Mouse (Mus musculus): ENCODE measurements at regions not wholly inside any gene's neighbourhood (a gene's known extent, or its start where the extent isn't known, plus 50 kb on each side); places are given as distances from the start of the nearest gene placed in this dataset.

GRCm38 (mm10) chr13:69867296-69868065 lies 65.3 kb downstream of the Med10 start:
- 85% methylated on average over 15 of the region's 15 CpGs for WGBS

DNA sequence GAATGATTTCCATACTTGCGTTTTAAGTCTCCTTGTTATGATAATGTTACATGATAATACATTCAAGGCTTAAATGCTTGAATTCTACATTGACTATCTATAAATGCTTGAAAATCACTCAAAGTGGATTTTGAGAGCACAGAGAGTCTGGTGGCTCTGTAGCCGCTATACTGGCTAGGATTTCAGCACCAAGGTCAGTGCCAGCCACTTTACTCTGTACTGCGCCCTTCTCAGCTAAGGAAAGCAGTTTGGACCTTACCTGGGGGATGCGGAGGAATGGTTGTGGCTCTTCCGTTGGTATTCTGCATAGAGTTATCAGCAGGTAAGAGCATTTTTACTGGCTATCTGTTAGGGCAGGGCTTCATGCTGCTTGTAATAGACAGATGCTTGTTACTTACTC lies 94.3 kb downstream of the Med10 start:
- WGBS, result 21% methylated on average over 5 of the region's 5 CpGs

More at GRCm38 (mm10) chr13:69867296-69868065, 65.3 kb downstream of the Med10 start:
- Histone ChIP-seq H3K4me3 (no peak overlapping the region), H3K4me1 (no peaks in the 10 kb centered on the region), H3K9ac (no peak overlapping the region), H3K27ac (no peak overlapping the region), H3K9me3 (no peaks in the 10 kb centered on the region), H3K4me2 (replicated peaks) (no peak overlapping the region), H3K27me3 (no peaks in the 10 kb centered on the region), H3K36me3 (no peaks in the 10 kb centered on the region)
- ATAC-seq (ENCODE audit: low FRiP score, low read depth), result no peak

GRCm38 (mm10) chr13:69901139-69901538 lies 98.9 kb downstream of the Med10 start:
- Histone ChIP-seq H3K27ac (no peak overlapping the region), H3K9ac (no peak overlapping the region), H3K36me3 (no peaks in the 10 kb centered on the region), H3K4me3 (no peak overlapping the region), H3K27me3 (no peaks in the 10 kb centered on the region), H3K9me3 (no peaks in the 10 kb centered on the region), H3K4me2 (replicated peaks) (no peak overlapping the region), H3K4me1 (no peaks in the 10 kb centered on the region)
- ATAC-seq (ENCODE audit: low FRiP score, low read depth), result no peak

More for the DNA sequence above, 94.3 kb downstream of the Med10 start:
- Histone ChIP-seq H3K9me3 (no peaks in the 10 kb centered on the region), H3K4me2 (replicated peaks) (no peak overlapping the region), H3K27me3 (no peaks in the 10 kb centered on the region), H3K4me3 (no peak overlapping the region), H3K36me3 (no peaks in the 10 kb centered on the region), H3K27ac (no peak overlapping the region), H3K4me1 (no peaks in the 10 kb centered on the region), H3K9ac (no peak overlapping the region)
- ATAC-seq (ENCODE audit: low FRiP score, low read depth), result no peak

DNA sequence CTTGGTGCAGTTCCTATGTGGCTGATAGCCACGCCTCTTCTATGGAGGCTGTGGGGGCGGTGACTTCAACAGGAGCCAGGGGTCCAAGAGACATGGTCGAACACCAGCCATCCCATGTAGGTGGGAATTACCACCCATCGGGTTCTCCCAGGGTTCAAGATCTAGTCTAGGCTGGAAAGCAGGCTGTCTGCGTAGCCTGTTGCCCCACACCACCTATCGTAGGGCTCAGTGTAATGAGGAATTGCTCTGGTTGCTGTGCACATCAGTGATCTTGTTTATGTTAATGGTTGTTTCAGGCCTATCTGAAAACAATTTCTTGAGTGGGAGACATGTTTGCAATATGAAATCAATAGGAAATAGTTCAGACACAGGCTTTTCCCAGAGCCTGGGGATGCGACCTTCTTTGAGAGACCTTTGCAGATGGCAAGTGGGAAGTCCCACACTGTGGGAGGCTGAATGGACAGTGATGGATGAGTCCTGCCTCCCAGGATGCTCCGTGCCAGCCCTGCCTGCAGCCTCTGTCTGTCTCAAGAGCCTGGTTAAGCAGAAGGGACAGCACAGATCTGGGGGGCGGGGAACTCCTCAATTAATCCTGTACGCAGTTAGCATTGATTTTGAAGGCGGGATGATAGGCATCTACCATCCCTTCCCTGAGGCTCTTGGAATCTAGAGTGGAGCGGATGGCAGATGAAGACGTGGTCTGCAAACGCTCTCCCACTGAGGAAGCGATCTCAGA lies 104.8 kb downstream of the Med10 start:
- Histone ChIP-seq H3K27ac (no peak overlapping the region), H3K4me1 (no peaks in the 10 kb centered on the region), H3K4me3 (no peak overlapping the region), H3K36me3 (no peaks in the 10 kb centered on the region), H3K27me3 (no peaks in the 10 kb centered on the region), H3K9me3 (no peaks in the 10 kb centered on the region), H3K9ac (no peak overlapping the region), H3K4me2 (replicated peaks) (no peak overlapping the region)
- 62% methylated on average over 15 of the region's 15 CpGs for WGBS
- ATAC-seq (ENCODE audit: low FRiP score, low read depth), result no peak

DNA sequence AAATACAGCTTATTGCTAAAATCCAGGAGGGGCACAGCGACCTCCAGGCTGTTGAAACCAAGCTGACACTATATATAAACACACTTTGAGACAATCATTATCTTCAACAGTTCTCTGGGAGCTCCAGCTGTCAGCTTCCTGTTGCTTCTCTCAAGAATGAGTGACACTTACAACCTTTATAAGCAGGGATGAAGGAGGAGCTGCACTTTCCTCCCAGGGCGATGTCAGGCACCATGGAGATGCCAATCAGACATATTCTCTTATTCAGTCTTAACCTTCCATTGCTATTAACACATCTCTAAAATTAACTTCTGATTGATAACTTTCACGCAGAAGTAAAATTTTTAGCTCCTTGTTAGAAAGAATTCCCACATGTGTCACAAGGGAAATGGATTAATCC lies 113.6 kb downstream of the Med10 start:
- Histone ChIP-seq H3K9me3 (no peaks in the 10 kb centered on the region), H3K9ac (no peak overlapping the region), H3K4me3 (no peak overlapping the region), H3K4me1 (no peaks in the 10 kb centered on the region), H3K27me3 (no peaks in the 10 kb centered on the region), H3K27ac (no peak overlapping the region), H3K4me2 (replicated peaks) (no peak overlapping the region), H3K36me3 (no peaks in the 10 kb centered on the region)
- no peak for ATAC-seq (ENCODE audit: low FRiP score, low read depth)
- 83% methylated on average over 3 of the region's 3 CpGs for WGBS

- Histone ChIP-seq H3K9ac (no peak overlapping the region), H3K9me3 (no peaks in the 10 kb centered on the region), H3K27ac (no peak overlapping the region), H3K4me2 (replicated peaks) (no peak overlapping the region), H3K4me3 (no peak overlapping the region), H3K36me3 (no peaks in the 10 kb centered on the region), H3K27me3 (no peaks in the 10 kb centered on the region), H3K4me1 (no peaks in the 10 kb centered on the region)
- WGBS, result 72% methylated on average over 9 of the region's 9 CpGs
- ATAC-seq (ENCODE audit: low FRiP score, low read depth), result no peak
Observed at GRCm38 (mm10) chr13:69932695-69933550, 130.7 kb downstream of the Med10 start.

DNA sequence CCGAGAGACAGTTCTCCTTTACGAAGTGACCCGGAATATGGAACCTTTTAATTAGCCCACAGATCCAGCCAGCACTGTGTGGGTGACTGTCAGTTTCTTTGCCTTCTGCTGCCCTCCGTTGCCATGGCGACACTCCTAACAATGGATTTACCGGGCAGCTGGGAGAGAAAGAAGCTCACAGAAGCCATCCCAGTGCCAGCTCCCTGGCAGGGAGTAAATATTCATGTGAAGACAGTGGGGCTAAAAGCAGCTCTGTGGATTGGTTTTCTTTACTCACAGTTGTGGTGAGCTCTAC lies 131.3 kb downstream of the Med10 start:
- H3K4me1 ChIP-seq, result no peaks in the 10 kb centered on the region
- no peaks in the 10 kb centered on the region for H3K36me3 ChIP-seq
- no peak overlapping the region for H3K9ac ChIP-seq
- no peak overlapping the region for H3K4me2 ChIP-seq (replicated peaks)
- H3K9me3 ChIP-seq, result no peaks in the 10 kb centered on the region
- H3K27ac ChIP-seq, result no peak overlapping the region
- no peaks in the 10 kb centered on the region for H3K27me3 ChIP-seq
- H3K4me3 ChIP-seq, result no peak overlapping the region
- WGBS, result 62% methylated on average over 6 of the region's 6 CpGs
- no peak for ATAC-seq (ENCODE audit: low FRiP score, low read depth)

DNA sequence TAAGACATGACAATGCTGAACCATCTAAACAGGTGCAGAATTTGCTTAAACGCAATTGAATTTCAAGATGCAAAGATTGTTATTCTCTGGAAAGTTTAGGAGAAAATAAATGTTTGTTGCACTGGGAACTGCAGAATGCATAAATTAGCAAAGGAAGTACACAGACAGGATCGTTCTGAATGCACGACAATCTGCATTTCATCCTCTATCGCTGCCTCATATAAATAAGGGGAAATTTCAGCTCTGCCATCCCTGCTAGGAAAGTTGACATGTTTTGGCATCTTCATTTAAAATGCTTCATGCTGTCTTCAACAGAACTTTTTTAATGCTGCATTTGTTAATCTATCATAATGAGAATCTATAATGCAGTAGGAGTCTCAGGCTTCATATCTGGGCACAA lies 137.6 kb downstream of the Med10 start:
- no peak overlapping the region for H3K9ac ChIP-seq
- H3K9me3 ChIP-seq, result no peaks in the 10 kb centered on the region
- no peak overlapping the region for H3K27ac ChIP-seq
- H3K4me3 ChIP-seq, result no peak overlapping the region
- H3K36me3 ChIP-seq, result no peaks in the 10 kb centered on the region
- 89% methylated on average over 4 of the region's 4 CpGs for WGBS
- no peak overlapping the region for H3K4me2 ChIP-seq (replicated peaks)
- H3K4me1 ChIP-seq, result no peaks in the 10 kb centered on the region
- no peak for ATAC-seq (ENCODE audit: low FRiP score, low read depth)
- no peaks in the 10 kb centered on the region for H3K27me3 ChIP-seq

- Histone ChIP-seq H3K4me2 (replicated peaks) (no peak overlapping the region), H3K4me1 (no peaks in the 10 kb centered on the region), H3K27me3 (no peaks in the 10 kb centered on the region), H3K36me3 (no peaks in the 10 kb centered on the region), H3K4me3 (no peak overlapping the region), H3K9ac (no peak overlapping the region), H3K27ac (no peak overlapping the region), H3K9me3 (no peaks in the 10 kb centered on the region)
- no peak for ATAC-seq (ENCODE audit: low FRiP score, low read depth)
- WGBS, result 20% methylated on average over 1 of the region's 1 CpGs
Observed at GRCm38 (mm10) chr13:69944651-69945050, 142.5 kb downstream of the Med10 start.

DNA sequence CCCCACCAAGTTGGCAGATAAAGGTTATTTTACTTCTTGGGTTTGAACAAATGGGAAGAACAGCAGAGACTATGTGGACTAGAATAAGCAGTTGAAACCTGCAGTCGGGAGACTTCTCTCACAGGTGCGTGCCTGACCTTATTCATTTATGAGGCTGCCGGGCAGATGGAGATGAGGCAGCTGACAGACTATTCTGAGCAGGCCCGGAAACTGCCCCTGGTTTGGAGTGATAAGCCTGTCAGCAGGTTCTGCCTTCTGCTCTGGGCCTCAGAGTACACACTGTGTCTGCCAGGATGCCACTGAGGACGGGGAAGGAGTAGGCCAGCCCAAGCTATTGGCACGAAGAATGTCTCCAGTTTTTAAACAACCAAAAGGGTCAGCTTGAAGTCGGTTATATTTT lies 144.4 kb downstream of the Med10 start:
- Histone ChIP-seq H3K9me3 (no peaks in the 10 kb centered on the region), H3K4me1 (no peaks in the 10 kb centered on the region), H3K27me3 (no peaks in the 10 kb centered on the region), H3K36me3 (no peaks in the 10 kb centered on the region), H3K4me2 (replicated peaks) (no peak overlapping the region), H3K9ac (no peak overlapping the region), H3K4me3 (no peak overlapping the region), H3K27ac (no peak overlapping the region)
- ATAC-seq (ENCODE audit: low FRiP score, low read depth), result no peak
- WGBS, result 77% methylated on average over 7 of the region's 7 CpGs

DNA sequence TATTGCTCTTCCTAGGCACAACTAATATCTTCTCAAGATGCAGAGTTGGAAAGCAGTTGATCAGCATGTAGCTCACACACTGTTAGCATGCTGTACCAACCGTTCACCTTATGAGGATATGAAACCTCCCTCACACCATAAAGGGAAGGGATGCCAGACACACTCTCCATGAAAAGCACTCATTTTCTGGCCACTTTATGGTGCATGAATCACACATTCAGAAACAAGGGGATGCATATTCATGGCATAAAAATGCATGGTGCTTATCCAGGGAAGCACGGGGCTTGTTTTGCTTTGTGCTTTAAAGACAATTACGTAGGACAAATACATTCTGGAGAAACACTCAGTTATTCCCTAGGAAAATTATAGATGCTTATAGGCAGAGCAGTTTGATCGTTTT lies 149.9 kb downstream of the Med10 start:
- WGBS, result 74% methylated on average over 4 of the region's 4 CpGs
- H3K27ac ChIP-seq, result no peak overlapping the region

DNA sequence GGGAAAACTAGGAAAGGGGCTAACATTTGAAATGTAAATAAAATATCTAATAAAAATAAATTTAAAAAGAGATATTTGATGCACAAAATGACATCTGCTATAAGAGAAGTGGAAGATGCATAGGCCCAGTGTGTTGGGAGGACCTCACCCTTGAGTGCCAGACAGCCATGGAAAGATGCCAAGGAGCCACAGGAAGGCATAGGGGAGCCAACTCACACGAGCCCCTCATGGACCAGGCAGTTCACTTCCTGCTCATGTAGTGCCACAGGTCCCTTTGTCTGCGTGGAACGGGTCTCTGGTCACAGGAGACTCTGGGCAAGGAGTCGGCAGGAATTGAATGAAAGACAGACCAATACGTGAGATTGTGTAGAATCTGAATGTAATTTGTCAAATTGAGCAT lies 152.0 kb downstream of the Med10 start:
- no peaks in the 10 kb centered on the region for H3K27me3 ChIP-seq
- H3K4me2 ChIP-seq (replicated peaks), result no peak overlapping the region
- H3K4me1 ChIP-seq, result no peaks in the 10 kb centered on the region
- no peak overlapping the region for H3K9ac ChIP-seq
- H3K27ac ChIP-seq, result no peak overlapping the region
- 80% methylated on average over 5 of the region's 5 CpGs for WGBS
- H3K36me3 ChIP-seq, result no peaks in the 10 kb centered on the region
- H3K9me3 ChIP-seq, result no peaks in the 10 kb centered on the region
- H3K4me3 ChIP-seq, result no peak overlapping the region
- no peak for ATAC-seq (ENCODE audit: low FRiP score, low read depth)

More for the DNA sequence above, 149.9 kb downstream of the Med10 start:
- Histone ChIP-seq H3K36me3 (no peaks in the 10 kb centered on the region), H3K4me3 (no peak overlapping the region), H3K4me2 (replicated peaks) (no peak overlapping the region), H3K27me3 (no peaks in the 10 kb centered on the region), H3K9ac (no peak overlapping the region), H3K9me3 (no peaks in the 10 kb centered on the region), H3K4me1 (no peaks in the 10 kb centered on the region)
- no peak for ATAC-seq (ENCODE audit: low FRiP score, low read depth)
